Comparison of ENCODE assay signal across 21 mouse cellular contexts in the genomic region with DNA sequence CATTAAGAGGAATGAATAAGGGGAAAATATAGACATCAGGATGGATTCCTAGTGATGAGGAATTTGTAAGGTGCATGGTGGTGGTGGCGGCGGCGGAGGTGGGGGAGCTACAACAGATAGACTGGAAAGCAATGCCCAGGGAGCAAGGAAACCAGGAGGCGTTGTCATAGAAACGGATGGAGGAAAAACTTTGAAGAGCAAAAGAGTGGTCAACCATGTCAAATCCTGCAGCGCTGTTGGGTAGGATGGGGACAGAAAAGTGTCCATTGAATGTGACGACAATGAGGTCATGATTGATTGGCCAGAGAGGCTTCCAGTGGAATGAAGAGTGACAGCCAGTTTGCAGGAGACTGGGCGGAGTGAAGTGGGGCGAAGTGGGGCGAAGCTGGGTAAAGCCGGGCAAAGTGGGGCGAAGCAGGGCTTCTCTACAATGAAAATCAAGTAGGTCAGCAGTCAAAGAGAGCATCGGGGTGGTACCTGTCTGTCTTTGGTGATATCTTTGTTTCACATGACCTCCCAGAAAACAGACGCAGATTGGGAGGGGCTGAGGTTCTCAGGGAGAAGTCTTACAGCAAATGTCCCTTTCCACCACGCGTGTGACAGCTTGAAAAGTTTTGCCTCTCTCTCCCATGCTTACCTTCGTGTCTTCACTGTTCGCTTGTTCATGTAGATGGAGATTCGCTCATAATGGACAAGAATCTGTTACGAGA.
DNase-seq lines count a peak whose midpoint lies in the region; ATAC-seq lines count a peak whose summit lies in the region.
"Had no signal": no experiment of that assay in that cellular context is flagged by ENCODE, and none has a peak within 500 bp of the region (broad histone marks: within the 10 kb centered on the region; RNA-seq: fewer than 3 reads in every experiment).

No protein-coding gene starts in this region.

- no peak overlapping the region for H3K9ac ChIP-seq in hindbrain, embryonic 12.5 days
- no peak overlapping the region for H3K9ac ChIP-seq in midbrain, embryonic 11.5 days (ENCODE audit: low read length)
- H3K9ac ChIP-seq: forebrain, embryonic 13.5 days; heart, embryonic 15.5 days; neural tube, embryonic 15.5 days had no signal

- H3K4me3 ChIP-seq in hindbrain, embryonic 12.5 days, result no peak overlapping the region
- H3K4me3 ChIP-seq in midbrain, embryonic 11.5 days (ENCODE audit: low read depth, low read length), result no peak overlapping the region
- H3K4me3 ChIP-seq: forebrain, embryonic 13.5 days; heart, embryonic 15.5 days; layer of hippocampus, adult 2 months; left cerebral cortex, adult 2 months; neural tube, embryonic 15.5 days had no signal

- no peaks in the 10 kb centered on the region for H3K27me3 ChIP-seq in hindbrain, embryonic 12.5 days
- no peaks in the 10 kb centered on the region; the same call in 1 of the 2 replicates for H3K27me3 ChIP-seq in midbrain, embryonic 11.5 days (ENCODE audit: control insufficient read depth, insufficient read depth, low read length)
- H3K27me3 ChIP-seq: forebrain, embryonic 13.5 days; heart, embryonic 15.5 days; neural tube, embryonic 15.5 days had no signal

- WGBS in hindbrain, embryonic 12.5 days, result 55% methylated on average over 20 of the region's 20 CpGs
- WGBS in midbrain, embryonic 11.5 days, result 38% methylated on average over 20 of the region's 20 CpGs

- H3K9me3 ChIP-seq in hindbrain, embryonic 12.5 days (replicated peaks), result no peaks in the 10 kb centered on the region; the same call in 1 of the 2 replicates
- H3K9me3 ChIP-seq in midbrain, embryonic 11.5 days (ENCODE audit: control insufficient read depth, low read length), result no peaks in the 10 kb centered on the region
- H3K9me3 ChIP-seq: forebrain, embryonic 13.5 days; heart, embryonic 15.5 days; neural tube, embryonic 15.5 days had no signal

- peaks cover 8% of the 10 kb centered on the region for H3K4me1 ChIP-seq in hindbrain, embryonic 12.5 days
- peaks cover 10% of the 10 kb centered on the region for H3K4me1 ChIP-seq in midbrain, embryonic 11.5 days (ENCODE audit: control insufficient read depth, insufficient read depth, low read length)
- H3K4me1 ChIP-seq: heart, embryonic 15.5 days; neural tube, embryonic 15.5 days had no signal

- no peaks in the 10 kb centered on the region for H3K36me3 ChIP-seq in hindbrain, embryonic 12.5 days
- no peaks in the 10 kb centered on the region for H3K36me3 ChIP-seq in midbrain, embryonic 11.5 days (ENCODE audit: control insufficient read depth, insufficient read depth, low read length)
- H3K36me3 ChIP-seq: heart, embryonic 15.5 days; neural tube, embryonic 15.5 days had no signal

- H3K4me2 ChIP-seq in hindbrain, embryonic 12.5 days (replicated peaks), result peak overlapping the region; percentile 13; the same call in 1 of the 2 replicates
- peak overlapping the region; percentile 17; the same call in 1 of the 2 replicates for H3K4me2 ChIP-seq in midbrain, embryonic 11.5 days
- H3K4me2 ChIP-seq: forebrain, embryonic 13.5 days; heart, embryonic 15.5 days; neural tube, embryonic 15.5 days had no signal

- no peak for ATAC-seq in hindbrain, embryonic 12.5 days (ENCODE audit: low FRiP score)
- peak; percentile 71 for ATAC-seq in midbrain, embryonic 11.5 days (ENCODE audit: low FRiP score)
- ATAC-seq: forebrain, embryonic 13.5 days had no signal

- no peak overlapping the region for H3K27ac ChIP-seq in hindbrain, embryonic 12.5 days
- H3K27ac ChIP-seq in midbrain, embryonic 11.5 days (ENCODE audit: low read depth, low read length), result no peak overlapping the region
- H3K27ac ChIP-seq: forebrain, embryonic 13.5 days; heart, embryonic 15.5 days; layer of hippocampus, adult 2 months; left cerebral cortex, adult 2 months; neural tube, embryonic 15.5 days had no signal

- DNase-seq in embryo, embryonic 10 days (ENCODE audit: low spot score), result peak; percentile 49
- DNase-seq in midbrain, embryonic 11.5 days (ENCODE audit: low spot score, missing footprints), result peak; percentile 85
- peak; percentile 47 for DNase-seq in retina, embryonic 14.5 days (ENCODE audit: low spot score)
- DNase-seq in right cerebral cortex, adult 18-20 months, result no peak
- no peak for DNase-seq in lung, postnatal 14 days
- no peak for DNase-seq in lung, adult 18-20 months
- DNase-seq: B cell, adult 2 months; cerebellum, adult 11 months; cerebellum, postnatal 25 days; gastrocnemius, postnatal 14 days; kidney, adult 11 months; kidney, postnatal 14 days; left cerebral cortex, postnatal 4 days; liver; lung, postnatal 10 days had no signal

Comparison
In these comparisons a context has a peak if more than half of its experiments do, and no peak if none do; other contexts are left out.
1. DNase-seq: peak in embryo, embryonic 10 days (single experiment), midbrain, embryonic 11.5 days (single experiment) and retina, embryonic 14.5 days (single experiment); none in right cerebral cortex, adult 18-20 months (single experiment), lung, postnatal 14 days (single experiment) and lung, adult 18-20 months (0 of 2).